Mouse (Mus musculus) ES-CJ7 (cell line): ENCODE results near the gene Zswim1.

Experiments used
- DNase-seq: peaks from one replicate; pipeline ENCODE4 v3.0.0; 2011; ENCODE audit warnings: low read depth, low spot score

Gene Zswim1

GRCm38 (mm10) chr2:164822636-164823165 is at the start of gene Zswim1:
Gene Zswim1, plus strand, starts transcription at chr2:164822686.
- peak; percentile 99 for DNase-seq

GRCm38 (mm10) chr2:164773229-164773988 is 49.1 kb upstream of the Zswim1 start:
- no peak for DNase-seq

- DNase-seq, result no peak
Measured at GRCm38 (mm10) chr2:164773989-164774364, 48.5 kb upstream of the Zswim1 start.

GRCm38 (mm10) chr2:164776130-164776529 is 46.4 kb upstream of the Zswim1 start:
- DNase-seq, result no peak

DNA sequence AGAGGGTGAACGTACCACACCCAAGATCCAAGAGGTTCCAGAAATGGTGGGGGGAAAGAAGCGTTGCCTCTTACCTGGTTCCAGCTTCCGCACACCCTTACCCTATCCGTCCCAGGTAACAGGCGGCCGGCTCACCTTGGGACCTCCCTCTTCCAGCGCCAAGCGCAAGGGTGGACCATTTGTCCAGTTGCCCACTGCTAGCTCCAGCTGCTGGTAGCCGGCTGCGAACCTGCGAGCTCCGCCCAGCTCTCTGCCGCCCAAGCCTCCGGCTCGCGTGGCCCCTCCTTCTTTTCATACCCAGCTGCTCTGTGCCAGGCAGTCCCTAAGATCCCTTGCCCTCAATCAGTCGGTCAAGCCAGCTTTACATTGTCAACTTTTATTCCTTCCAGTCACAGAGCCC is 45.7 kb upstream of the Zswim1 start:
- DNase-seq, result no peak

- peak; percentile 47 for DNase-seq
Measured at GRCm38 (mm10) chr2:164777246-164778014, 45.1 kb upstream of the Zswim1 start.

DNA sequence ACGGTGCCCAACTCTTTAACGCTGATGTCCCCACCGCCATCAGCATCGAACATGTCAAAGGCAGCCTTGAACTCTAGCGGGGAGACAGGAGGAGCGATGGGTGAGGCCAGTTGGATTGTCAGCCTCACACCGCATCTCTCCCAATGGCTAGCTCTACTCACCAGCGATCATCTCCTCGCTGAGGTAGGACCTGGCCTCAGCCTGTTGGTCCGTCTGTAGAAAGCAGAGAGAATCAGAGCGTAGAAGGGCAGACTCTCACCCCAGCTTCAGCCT is 44.5 kb upstream of the Zswim1 start:
- no peak for DNase-seq

- no peak for DNase-seq
Measured at GRCm38 (mm10) chr2:164778809-164779208, 43.7 kb upstream of the Zswim1 start.

- no peak for DNase-seq
Measured at GRCm38 (mm10) chr2:164779481-164780086, 42.9 kb upstream of the Zswim1 start, which contains the start of gene Tnnc2. Gene Tnnc2, minus strand, starts transcription at chr2:164779967.

DNA sequence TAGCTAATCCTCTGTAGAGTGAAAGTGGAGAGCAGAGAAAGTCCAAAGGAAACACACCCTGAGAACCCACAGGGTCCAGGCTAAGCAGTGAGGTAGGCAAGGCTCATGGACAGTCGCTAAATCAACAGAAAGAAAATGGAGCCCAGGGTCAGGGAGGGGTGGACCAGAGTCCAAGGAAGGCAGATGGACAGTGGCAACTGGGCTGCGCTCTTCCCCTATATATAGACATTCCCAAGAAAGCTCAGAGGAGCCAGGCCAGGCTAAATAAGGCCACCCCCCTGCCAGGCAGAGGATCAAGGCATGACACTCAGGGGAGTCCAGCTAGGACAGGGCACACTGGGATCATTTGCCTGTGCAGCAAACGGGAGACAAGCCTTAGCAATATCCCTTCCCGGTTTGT is 40.6 kb upstream of the Zswim1 start:
- no peak for DNase-seq

DNA sequence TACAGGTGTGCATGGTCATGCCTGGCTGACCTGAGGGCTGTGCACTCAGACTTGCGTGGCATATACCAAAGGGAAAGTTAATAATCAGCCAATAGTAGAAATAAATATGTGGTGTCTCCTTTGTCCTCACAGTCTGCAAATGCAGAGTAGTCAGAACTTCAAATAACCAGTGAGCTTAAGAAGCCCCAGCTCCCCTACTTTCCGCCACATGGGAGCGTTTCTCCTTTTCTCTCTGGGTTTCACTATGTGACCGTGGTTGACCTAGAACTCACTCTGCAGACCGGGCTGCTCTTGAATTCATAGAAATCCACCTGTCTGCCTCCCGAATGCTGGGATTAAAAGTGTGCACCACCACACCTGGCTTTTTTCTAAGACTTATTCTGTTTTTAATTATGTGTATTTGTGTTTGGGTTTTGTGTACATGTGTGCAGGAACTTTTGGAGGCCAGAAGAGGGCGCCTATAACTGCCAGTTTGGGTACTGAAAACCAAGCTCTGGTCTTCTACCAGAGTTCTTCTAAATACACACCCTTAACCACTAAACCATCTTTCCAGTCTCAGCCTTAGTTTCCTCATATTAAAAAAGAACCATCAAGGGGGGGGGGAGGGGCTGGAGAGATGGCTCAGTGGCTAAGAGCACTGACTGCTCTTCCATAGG is 38.4 kb upstream of the Zswim1 start:
- peak; percentile 69 for DNase-seq

- DNase-seq, result no peak
Measured at GRCm38 (mm10) chr2:164784869-164785420, 37.5 kb upstream of the Zswim1 start.

- DNase-seq, result peak; percentile 48
Measured at GRCm38 (mm10) chr2:164785481-164786387, 36.8 kb upstream of the Zswim1 start, which contains the start of gene Snx21. Gene Snx21, plus strand, starts transcription at chr2:164785823.

DNA sequence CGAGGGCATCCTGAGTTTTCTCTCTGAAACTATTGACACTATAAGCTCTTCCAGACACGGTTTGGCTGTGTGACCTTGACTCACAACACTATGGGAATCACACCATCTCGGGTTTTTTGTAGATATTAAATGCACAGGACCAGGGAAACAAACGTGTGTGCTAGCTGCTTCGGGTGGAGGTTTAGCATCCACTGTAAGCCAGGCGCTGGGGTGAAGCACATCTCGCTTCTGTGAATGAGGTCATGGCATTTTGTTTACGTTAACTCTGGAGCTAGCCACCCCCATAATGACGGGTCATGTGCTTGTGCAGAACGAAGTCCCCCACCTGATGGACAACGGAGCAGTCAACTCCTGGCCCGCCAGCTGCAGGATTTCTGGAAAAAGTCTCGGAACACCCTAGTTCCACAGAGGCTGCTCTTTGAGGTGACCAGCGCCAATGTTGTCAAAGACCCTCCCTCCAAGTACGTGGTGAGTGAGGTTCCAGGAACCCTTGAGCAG is 36.0 kb upstream of the Zswim1 start:
- no peak for DNase-seq

- no peak for DNase-seq
Measured at GRCm38 (mm10) chr2:164787032-164787431, 35.5 kb upstream of the Zswim1 start.

DNA sequence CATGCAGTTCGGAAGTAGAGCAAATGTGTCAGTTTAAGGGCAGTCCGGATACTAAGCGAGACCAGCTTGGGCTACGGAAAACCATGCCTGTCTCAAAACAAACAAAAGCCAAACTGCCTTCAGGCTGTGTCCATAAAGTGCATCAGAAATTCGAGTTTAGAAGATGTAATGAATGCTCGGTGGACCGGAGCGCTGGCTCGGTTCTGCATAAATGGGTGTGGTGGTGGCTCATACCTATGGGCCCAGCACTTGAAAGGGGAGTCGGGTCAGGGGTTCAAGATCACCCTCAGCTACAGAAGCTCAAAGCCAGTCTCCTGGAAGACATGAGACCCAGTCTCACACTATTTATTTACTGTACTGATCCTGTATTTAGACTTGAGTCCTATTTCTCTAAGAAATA is 34.7 kb upstream of the Zswim1 start:
- DNase-seq, result no peak

- DNase-seq, result peak; percentile 63
Measured at GRCm38 (mm10) chr2:164788411-164788810, 34.1 kb upstream of the Zswim1 start.

DNA sequence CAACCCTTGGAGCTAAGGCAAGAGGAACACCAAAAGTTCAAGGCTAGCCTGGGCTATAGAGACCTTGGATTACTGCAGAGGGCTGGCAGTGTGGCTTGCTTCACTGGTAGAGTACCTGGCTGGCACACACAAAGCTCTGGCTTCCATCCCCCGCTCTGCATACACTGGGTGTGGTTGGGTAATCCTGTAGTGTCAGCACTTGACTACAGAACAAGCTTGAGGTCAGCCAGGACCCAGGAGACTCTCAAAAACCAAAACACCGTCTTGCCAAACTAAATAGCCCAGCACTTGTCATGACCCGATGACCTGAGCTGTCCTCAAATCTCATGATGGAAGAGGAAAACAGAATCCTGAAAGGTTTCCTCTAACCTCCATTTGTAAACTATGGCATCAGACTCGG is 32.0 kb upstream of the Zswim1 start:
- DNase-seq, result no peak

DNA sequence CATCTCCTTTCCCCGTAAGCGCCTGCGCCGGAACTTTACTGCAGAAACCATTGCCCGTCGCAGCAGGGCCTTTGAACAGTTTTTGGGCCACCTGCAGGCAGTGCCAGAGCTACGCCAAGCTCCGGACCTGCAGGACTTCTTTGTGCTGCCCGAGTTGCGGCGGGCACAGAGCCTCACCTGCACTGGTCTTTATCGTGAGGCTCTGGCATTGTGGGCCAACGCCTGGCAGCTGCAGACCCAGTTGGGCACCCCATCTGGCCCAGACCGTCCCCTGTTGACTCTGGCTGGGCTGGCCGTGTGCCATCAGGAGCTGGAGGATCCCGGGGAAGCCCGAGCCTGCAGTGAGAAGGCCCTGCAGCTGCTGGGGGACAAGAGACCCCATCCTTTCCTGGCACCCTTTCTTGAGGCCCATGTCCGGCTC is 30.6 kb upstream of the Zswim1 start:
- no peak for DNase-seq
